Mouse (Mus musculus) testis, adult 2 months (tissue): ENCODE measurements around the gene Dnaic2. TPM values are rescaled to one million over a fixed set of nuclear protein-coding genes. Genes with fewer than 3 reads are reported as not detected.

Source experiments
- H3K27ac ChIP-seq: fragments of 200-500 bp; 2 replicates; pipeline ENCODE4 v1.5.1; 2012; ENCODE audit warnings: low read depth, low read length; ENCODE audit not compliant: control insufficient read depth, insufficient read depth
- H3K27me3 ChIP-seq: fragments of 200-500 bp; 2 replicates; pipeline ENCODE4 v1.6.1; 2012; ENCODE audit warnings: mild to moderate bottlenecking, low read length, moderate library complexity; ENCODE audit not compliant: control insufficient read depth, insufficient read depth
- H3K36me3 ChIP-seq: fragments of 200-500 bp; 2 replicates; pipeline ENCODE4 v1.6.1; 2012; ENCODE audit warnings: mild to moderate bottlenecking, low read length; ENCODE audit not compliant: control insufficient read depth, insufficient read depth
- H3K4me1 ChIP-seq: fragments of 200-500 bp; 2 replicates; pipeline ENCODE4 v1.6.1; 2012; ENCODE audit warnings: low read length; ENCODE audit not compliant: control insufficient read depth, insufficient read depth
- H3K4me3 ChIP-seq: fragments of 200-500 bp; 2 replicates; pipeline ENCODE4 v1.5.1; 2012; ENCODE audit warnings: low read depth, mild to moderate bottlenecking, low read length, moderate library complexity, mixed read lengths; ENCODE audit not compliant: control insufficient read depth
- CTCF ChIP-seq: fragments of 200-500 bp; IDR thresholded peaks from 2 replicates; pipeline ENCODE4 v1.5.1; 2012; ENCODE audit warnings: low read depth, mild to moderate bottlenecking, inconsistent platforms, low read length, moderate library complexity; ENCODE audit not compliant: control insufficient read depth, insufficient read depth, insufficient replicate concordance
- POLR2A ChIP-seq: fragments of 200-500 bp; IDR thresholded peaks from 2 replicates; pipeline ENCODE4 v1.6.1; 2012; ENCODE audit warnings: low read depth, mild to moderate bottlenecking, inconsistent platforms, low read length, moderate library complexity; ENCODE audit not compliant: control insufficient read depth
- polyA plus RNA-seq: library from polyadenylated mRNA; depleted of rRNA; stranded (reverse); fragments of >200 nt; gene quantifications from 2 replicates; pipeline ENCODE4 v1.2.3, GENCODE M21; 2012

Gene Dnaic2
- polyA plus RNA-seq, 1 experiment: 57.5 TPM

- TF ChIP-seq CTCF (no peak), POLR2A (no peak)
- Histone ChIP-seq H3K27me3 (no peaks in the 10 kb centered on the region), H3K36me3 (no peaks in the 10 kb centered on the region), H3K4me1 (peaks cover 6% of the 10 kb centered on the region), H3K27ac (no peak overlapping the region), H3K4me3 (no peak overlapping the region)
These were observed 4.8 kb upstream of the Dnaic2 start for GRCm38 (mm10) chr11:114722438-114722837.

- Histone ChIP-seq H3K27ac (no peak overlapping the region), H3K27me3 (no peaks in the 10 kb centered on the region), H3K4me1 (peaks cover 10% of the 10 kb centered on the region), H3K4me3 (no peak overlapping the region), H3K36me3 (no peaks in the 10 kb centered on the region)
- no peak for TF ChIP-seq POLR2A
- TF ChIP-seq CTCF: no peak
These were observed 4.2 kb upstream of the Dnaic2 start for GRCm38 (mm10) chr11:114723030-114723429.

- H3K4me1 ChIP-seq: peaks cover 10% of the 10 kb centered on the region
- no peak overlapping the region for H3K4me3 ChIP-seq
- no peaks in the 10 kb centered on the region for H3K36me3 ChIP-seq
- no peaks in the 10 kb centered on the region for H3K27me3 ChIP-seq
- no peak overlapping the region for H3K27ac ChIP-seq
- TF ChIP-seq CTCF: no peak
- no peak for TF ChIP-seq POLR2A
These were observed 2.2 kb upstream of the Dnaic2 start for GRCm38 (mm10) chr11:114724787-114725590.

DNA sequence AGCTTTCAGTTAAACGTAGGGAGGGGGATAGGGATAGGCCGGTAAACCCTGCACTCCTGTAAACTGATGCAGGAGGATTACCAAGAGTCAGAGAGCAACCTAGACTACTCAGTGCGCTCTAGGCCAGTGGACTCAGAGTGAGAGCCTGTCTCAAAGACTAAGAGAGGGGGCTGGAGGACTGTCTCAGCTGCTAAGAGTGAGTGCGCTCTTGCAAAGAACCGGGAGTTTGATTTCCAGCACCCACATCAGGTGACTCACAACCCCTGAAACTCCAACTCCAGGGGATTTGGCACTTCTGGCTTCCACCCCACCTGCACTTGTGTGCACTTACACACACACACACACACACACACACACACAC, 598 bp downstream of the Dnaic2 start:
- TF ChIP-seq POLR2A: no peak
- no peak for TF ChIP-seq CTCF
- Histone ChIP-seq H3K4me3 (peak overlapping the region; percentile 81), H3K4me1 (peaks cover 12% of the 10 kb centered on the region), H3K36me3 (no peaks in the 10 kb centered on the region), H3K27me3 (no peaks in the 10 kb centered on the region), H3K27ac (no peak overlapping the region)

- Histone ChIP-seq H3K27ac (no peak overlapping the region), H3K36me3 (no peaks in the 10 kb centered on the region), H3K27me3 (no peaks in the 10 kb centered on the region), H3K4me1 (peaks cover 14% of the 10 kb centered on the region), H3K4me3 (peak overlapping the region; percentile 81)
- no peak for TF ChIP-seq CTCF
- TF ChIP-seq POLR2A: no peak
These were observed 1.1 kb downstream of the Dnaic2 start for GRCm38 (mm10) chr11:114728333-114728732.

- TF ChIP-seq CTCF (no peak), POLR2A (no peak)
- Histone ChIP-seq H3K27ac (no peak overlapping the region), H3K4me1 (peaks cover 16% of the 10 kb centered on the region), H3K4me3 (no peak overlapping the region), H3K36me3 (no peaks in the 10 kb centered on the region; the same call in 1 of the 2 replicates), H3K27me3 (no peaks in the 10 kb centered on the region)
These were observed 2.7 kb downstream of the Dnaic2 start for GRCm38 (mm10) chr11:114729832-114730363.

- no peaks in the 10 kb centered on the region; the same call in 1 of the 2 replicates for H3K36me3 ChIP-seq
- no peaks in the 10 kb centered on the region for H3K27me3 ChIP-seq
- H3K27ac ChIP-seq: no peak overlapping the region
- TF ChIP-seq POLR2A (no peak), CTCF (no peak)
- H3K4me3 ChIP-seq: no peak overlapping the region
- H3K4me1 ChIP-seq: peaks cover 16% of the 10 kb centered on the region
These were observed 4.5 kb downstream of the Dnaic2 start for GRCm38 (mm10) chr11:114731711-114732110.

- peak overlapping the region; percentile 15 for H3K4me3 ChIP-seq
These were observed 5.7 kb downstream of the Dnaic2 start for GRCm38 (mm10) chr11:114732890-114733289.

More at GRCm38 (mm10) chr11:114732890-114733289, 5.7 kb downstream of the Dnaic2 start:
- H3K27me3 ChIP-seq: no peaks in the 10 kb centered on the region
- H3K27ac ChIP-seq: no peak overlapping the region
- no peak for TF ChIP-seq CTCF
- no peak for TF ChIP-seq POLR2A
- no peaks in the 10 kb centered on the region; the same call in 1 of the 2 replicates for H3K36me3 ChIP-seq
- peaks cover 5% of the 10 kb centered on the region for H3K4me1 ChIP-seq
